Mouse (Mus musculus) ES-E14 (cell line): Measurements from ENCODE around the gene Ccnjl. TPM values are rescaled to one million over a fixed set of nuclear protein-coding genes. Genes with fewer than 3 reads are reported as not detected.

Experiments
- DNase-seq: peaks from one replicate; pipeline ENCODE4 v3.0.0-alpha.2; 2013; ENCODE audit warnings: low read depth, low spot score
- H3K27ac ChIP-seq: 2 replicates; pipeline ENCODE4 v1.5.1; 2012; ENCODE audit warnings: low read depth, mild to moderate bottlenecking, low read length, moderate library complexity, mixed read lengths; ENCODE audit not compliant: poor library complexity, insufficient read depth, severe bottlenecking
- H3K36me3 ChIP-seq: 2 replicates; pipeline ENCODE4 v1.6.1; 2012; ENCODE audit warnings: mild to moderate bottlenecking, low read length, moderate library complexity, mixed read lengths; ENCODE audit not compliant: control insufficient read depth, poor library complexity, insufficient read depth, severe bottlenecking
- H3K4me1 ChIP-seq, 2 experiments: fragments of 150-350 bp in 1 of 2; sonication (generic) in 1 of 2; 2 replicates each; pipeline ENCODE4 v1.6.1; 2012; ENCODE audit warnings: low read length in 2 of 2, mild to moderate bottlenecking in 1 of 2, mixed read lengths in 1 of 2; ENCODE audit not compliant: control insufficient read depth in 2 of 2, insufficient read depth in 2 of 2, poor library complexity in 1 of 2
- H3K4me3 ChIP-seq, 2 experiments: fragments of 150-350 bp in 1 of 2; sonication (generic) in 1 of 2; 2 replicates each; pipeline ENCODE4 v1.5.1; 2012; ENCODE audit warnings: low read length in 2 of 2, low read depth in 1 of 2, mild to moderate bottlenecking in 1 of 2, mixed read lengths in 1 of 2; ENCODE audit not compliant: insufficient read depth in 1 of 2, poor library complexity in 1 of 2, severe bottlenecking in 1 of 2
- H3K9ac ChIP-seq: 2 replicates; pipeline ENCODE4 v1.6.1; 2012; ENCODE audit warnings: low read depth, mild to moderate bottlenecking, low read length, mixed read lengths; ENCODE audit not compliant: poor library complexity, insufficient read depth, severe bottlenecking
- H3K9me3 ChIP-seq: fragments of 150-350 bp; sonication (generic); 2 replicates; pipeline ENCODE4 v1.6.1; 2012; ENCODE audit warnings: low read depth, mild to moderate bottlenecking, low read length; ENCODE audit not compliant: control insufficient read depth, insufficient read depth
- CHD2 ChIP-seq: IDR thresholded peaks from 2 replicates; pipeline ENCODE4 v1.6.1; 2014; ENCODE audit warnings: mild to moderate bottlenecking, low read depth, low read length, inconsistent platforms
- HCFC1 ChIP-seq: IDR thresholded peaks from 2 replicates; pipeline ENCODE4 v1.6.1; 2012; ENCODE audit warnings: low read length, inconsistent platforms, borderline replicate concordance; ENCODE audit not compliant: insufficient read depth
- MAFK ChIP-seq: IDR thresholded peaks from 2 replicates; pipeline ENCODE4 v1.6.1; 2014; ENCODE audit warnings: mild to moderate bottlenecking, low read depth, low read length, inconsistent platforms; ENCODE audit not compliant: insufficient read depth
- ZC3H11A ChIP-seq: IDR thresholded peaks from 2 replicates; pipeline ENCODE4 v1.6.1; 2012; ENCODE audit warnings: low read depth, mild to moderate bottlenecking, inconsistent platforms, low read length, borderline replicate concordance
- ZNF384 ChIP-seq: IDR thresholded peaks from 2 replicates; pipeline ENCODE4 v1.6.1; 2012; ENCODE audit warnings: low read depth, low read length, inconsistent platforms
- in situ Hi-C, 2 experiments: fragments of 600-800 bp; cut with MboI; formaldehyde crosslinking; loops; one replicate each; pipeline ENCODE4 v1.15.1; 2025; ENCODE audit warnings: low sequenced_read_pairs in 2 of 2, inconsistent platforms in 1 of 2; ENCODE audit not compliant: unreplicated experiment in 2 of 2
- total RNA-seq: library from RNA; depleted of rRNA; stranded (reverse); fragments of 300-350 nt; gene quantifications from 2 replicates; pipeline ENCODE4 v1.2.3, GENCODE M21; 2012

Ccnjl gene
- total RNA-seq, 1 experiment = 1.0 TPM

DNA sequence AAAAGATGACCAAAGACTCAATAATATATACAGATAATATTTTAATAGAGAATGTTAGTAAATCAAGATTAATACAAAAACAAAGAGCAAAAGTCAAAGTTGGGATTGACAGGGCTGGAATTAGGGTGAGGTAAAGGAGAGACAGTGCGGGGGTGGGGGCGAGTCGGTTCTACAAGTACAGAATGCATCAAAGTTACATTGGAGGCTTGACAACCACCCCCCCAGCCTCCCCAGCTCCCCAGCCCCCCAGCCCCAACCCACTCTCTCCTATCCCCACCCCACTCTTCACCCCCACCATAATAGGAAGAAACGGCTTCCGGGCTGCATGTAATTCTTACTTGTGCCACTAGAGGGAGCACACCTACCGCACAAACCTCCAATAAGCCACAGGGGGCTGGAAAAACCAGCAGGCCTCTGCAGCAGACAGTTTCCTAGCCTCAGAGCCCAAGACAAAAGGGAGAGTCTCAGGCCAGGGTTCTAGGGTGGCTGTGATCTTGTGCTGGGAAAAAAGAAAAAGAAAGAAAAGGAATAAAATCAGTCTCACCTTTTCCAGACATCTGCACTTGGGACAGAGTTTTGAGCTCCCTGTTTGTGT, 34.7 kb upstream of the Ccnjl start:
- no peak overlapping the region for H3K4me3 ChIP-seq
- in situ Hi-C loops = no loop called here
- H3K36me3 ChIP-seq = no peaks in the 10 kb centered on the region
- peaks cover 0 to 6% of the 10 kb centered on the region in 2 experiments; a peak in 1 of 4 replicates for H3K4me1 ChIP-seq
- no peak overlapping the region for H3K27ac ChIP-seq
- H3K9ac ChIP-seq = no peak overlapping the region
- DNase-seq = peak; percentile 71
- H3K9me3 ChIP-seq = no peaks in the 10 kb centered on the region
- TF ChIP-seq HCFC1 = no peak
- peak; percentile 88 for TF ChIP-seq ZC3H11A

- Histone ChIP-seq H3K4me1 (peaks cover 0 to 6% of the 10 kb centered on the region in 2 experiments; a peak in 1 of 4 replicates), H3K9ac (no peak overlapping the region), H3K9me3 (no peaks in the 10 kb centered on the region), H3K36me3 (no peaks in the 10 kb centered on the region), H3K27ac (no peak overlapping the region), H3K4me3 (no peak overlapping the region)
- no peak for TF ChIP-seq MAFK
- TF ChIP-seq CHD2 = no peak
- TF ChIP-seq HCFC1 = no peak
- no peak for TF ChIP-seq ZC3H11A
- TF ChIP-seq ZNF384 = no peak
- in situ Hi-C loops = no loop called here
- DNase-seq = no peak
Observed at GRCm38 (mm10) chr11:43495037-43495436, 33.5 kb upstream of the Ccnjl start.

DNA sequence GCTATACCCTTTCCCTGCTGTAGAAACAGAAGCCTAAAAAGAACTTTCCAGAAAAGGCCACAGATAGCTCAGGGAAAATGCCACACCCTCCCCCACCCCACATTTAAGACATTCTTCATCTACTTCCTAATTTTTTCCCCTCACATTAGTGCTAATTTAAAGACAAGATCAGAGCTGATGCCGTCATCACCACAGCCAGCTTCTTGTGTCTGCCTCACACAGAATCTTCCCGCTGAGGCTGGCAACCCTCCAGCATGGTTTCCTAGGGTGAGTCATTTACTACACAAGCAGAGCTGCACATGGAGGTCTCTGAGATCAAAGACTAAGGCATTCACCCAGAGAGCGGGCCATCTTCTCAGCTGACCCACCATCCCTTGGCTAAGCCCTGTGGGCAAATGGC, 33.1 kb upstream of the Ccnjl start:
- in situ Hi-C loops = no loop called here
- Histone ChIP-seq H3K27ac (no peak overlapping the region), H3K36me3 (no peaks in the 10 kb centered on the region), H3K9me3 (no peaks in the 10 kb centered on the region), H3K9ac (no peak overlapping the region), H3K4me3 (no peak overlapping the region), H3K4me1 (peaks cover 0 to 6% of the 10 kb centered on the region in 2 experiments; a peak in 1 of 4 replicates)
- TF ChIP-seq ZC3H11A (no peak), HCFC1 (no peak), MAFK (no peak), CHD2 (no peak), ZNF384 (no peak)
- no peak for DNase-seq

DNA sequence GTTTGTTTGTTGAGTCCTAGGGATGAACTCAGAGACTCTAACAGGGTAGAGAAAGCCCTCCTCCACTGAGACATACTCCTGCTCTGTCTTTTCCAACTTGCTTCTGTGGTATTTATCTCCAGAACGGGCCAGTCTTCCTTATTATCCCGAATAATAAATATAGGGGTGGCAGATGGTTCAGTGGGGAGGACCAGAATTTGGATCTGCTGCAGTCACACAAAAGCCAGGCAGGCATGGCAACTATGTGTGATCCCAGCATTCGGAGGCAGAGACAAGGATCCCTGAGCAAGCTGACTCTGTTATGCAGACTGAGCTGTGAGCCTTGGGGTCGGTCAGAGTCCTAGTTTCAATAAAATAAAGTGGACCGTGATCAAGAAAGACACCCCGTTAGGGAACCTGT, 27.3 kb upstream of the Ccnjl start:
- H3K4me3 ChIP-seq = no peak overlapping the region
- TF ChIP-seq ZNF384 = no peak
- no peak for TF ChIP-seq HCFC1
- TF ChIP-seq CHD2 = no peak
- in situ Hi-C loops = no loop called here
- no peak overlapping the region for H3K9ac ChIP-seq
- no peak overlapping the region for H3K27ac ChIP-seq
- no peaks in the 10 kb centered on the region for H3K9me3 ChIP-seq
- no peaks in the 10 kb centered on the region for H3K36me3 ChIP-seq
- DNase-seq = no peak
- H3K4me1 ChIP-seq = no peaks in the 10 kb centered on the region

DNA sequence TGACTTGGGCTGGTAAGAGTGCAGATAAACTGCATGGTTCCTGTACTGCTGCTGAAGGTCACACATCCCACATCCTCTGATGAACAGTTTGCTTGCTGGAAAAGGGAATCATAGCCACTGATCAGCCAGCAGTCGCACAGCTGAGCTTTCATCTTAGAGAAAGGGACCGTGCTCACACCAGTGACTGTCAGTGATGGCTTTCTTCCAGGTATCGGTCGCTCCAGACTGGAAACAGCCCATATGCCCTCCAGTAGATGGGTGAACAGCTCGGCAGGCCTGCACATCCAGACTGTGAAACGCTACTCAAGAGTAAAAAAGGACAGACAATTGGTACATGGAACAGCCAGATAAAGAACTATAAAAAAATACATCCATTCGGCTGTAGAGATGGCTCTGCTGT, 23.4 kb upstream of the Ccnjl start:
- Histone ChIP-seq H3K36me3 (no peaks in the 10 kb centered on the region), H3K27ac (no peak overlapping the region), H3K9ac (no peak overlapping the region), H3K9me3 (no peaks in the 10 kb centered on the region), H3K4me3 (no peak overlapping the region), H3K4me1 (no peaks in the 10 kb centered on the region)
- TF ChIP-seq ZNF384 (no peak), HCFC1 (no peak), CHD2 (no peak), MAFK (no peak), ZC3H11A (no peak)
- no peak for DNase-seq
- in situ Hi-C loops = no loop called here
